Mouse (Mus musculus) forebrain, embryonic 11.5 days (tissue): ENCODE measurements around the gene Abcg4. TPM values are rescaled to one million over a fixed set of nuclear protein-coding genes. Genes with fewer than 3 reads are reported as not detected.
A peak's percentile ranks its signal among the peaks of the same experiment; 100 is the strongest.

Source experiments
- ATAC-seq: fragments of 200-750 bp; cut with Nextera tagmentation; replicated peaks from 2 replicates; pipeline ENCODE4 v1.8.0; 2017; ENCODE audit warnings: moderate TSS enrichment; ENCODE audit not compliant: low FRiP score
- DNase-seq: peaks from one replicate; pipeline ENCODE4 v3.0.0-alpha.2; 2017; ENCODE audit warnings: low spot score
- H3K27ac ChIP-seq: fragments of 300-500 bp; sonication (generic); 2 replicates; pipeline ENCODE4 v1.5.1; 2014; ENCODE audit warnings: low read depth, low read length
- H3K27me3 ChIP-seq: fragments of 300-500 bp; sonication (generic); 2 replicates; pipeline ENCODE4 v1.6.1; 2014; ENCODE audit warnings: mild to moderate bottlenecking, low read length, mixed read lengths; ENCODE audit not compliant: control insufficient read depth, insufficient read depth
- H3K36me3 ChIP-seq: fragments of 300-500 bp; sonication (generic); 2 replicates; pipeline ENCODE4 v1.6.1; 2014; ENCODE audit warnings: mild to moderate bottlenecking, low read length, moderate library complexity, mixed read lengths; ENCODE audit not compliant: control insufficient read depth, insufficient read depth
- H3K4me1 ChIP-seq: fragments of 300-500 bp; sonication (generic); replicated peaks from 2 replicates; pipeline ENCODE4 v1.6.1; 2014; ENCODE audit warnings: low read length, mixed read lengths; ENCODE audit not compliant: control insufficient read depth, insufficient read depth
- H3K4me2 ChIP-seq: fragments of 300-500 bp; sonication (generic); 2 replicates; pipeline ENCODE4 v1.6.1; 2014; ENCODE audit warnings: low read depth, mild to moderate bottlenecking, low read length, moderate library complexity, mixed read lengths; ENCODE audit not compliant: severe bottlenecking
- H3K4me3 ChIP-seq: fragments of 300-500 bp; sonication (generic); 2 replicates; pipeline ENCODE4 v1.5.1; 2014; ENCODE audit warnings: low read depth, low read length
- H3K9ac ChIP-seq: fragments of 300-500 bp; sonication (generic); 2 replicates; pipeline ENCODE4 v1.6.1; 2014; ENCODE audit warnings: low read length
- H3K9me3 ChIP-seq: fragments of 300-500 bp; sonication (generic); 2 replicates; pipeline ENCODE4 v1.6.1; 2016; ENCODE audit warnings: low read length, mixed read lengths; ENCODE audit not compliant: control insufficient read depth
- WGBS: fragments of 180-500 bp; shearing (Covaris S2); extraction: QIAGEN DNeasy Blood & Tissue Kit; methylation state at CpG from one replicate; pipeline ENCODE4 v1.1.7; 2014; 5-methylcytosine and 5-hydroxymethylcytosine counted together
- polyA plus RNA-seq: library from polyadenylated mRNA; unstranded; fragments of >200 nt; fragmentation: Nextera tagmentation; extraction: Ambion mirVana; gene quantifications from 2 replicates; pipeline ENCODE4 v1.2.1, GENCODE M21; 2014

Gene Abcg4
- polyA plus RNA-seq, 1 experiment from 2014 or later, result 6.7 TPM

DNA sequence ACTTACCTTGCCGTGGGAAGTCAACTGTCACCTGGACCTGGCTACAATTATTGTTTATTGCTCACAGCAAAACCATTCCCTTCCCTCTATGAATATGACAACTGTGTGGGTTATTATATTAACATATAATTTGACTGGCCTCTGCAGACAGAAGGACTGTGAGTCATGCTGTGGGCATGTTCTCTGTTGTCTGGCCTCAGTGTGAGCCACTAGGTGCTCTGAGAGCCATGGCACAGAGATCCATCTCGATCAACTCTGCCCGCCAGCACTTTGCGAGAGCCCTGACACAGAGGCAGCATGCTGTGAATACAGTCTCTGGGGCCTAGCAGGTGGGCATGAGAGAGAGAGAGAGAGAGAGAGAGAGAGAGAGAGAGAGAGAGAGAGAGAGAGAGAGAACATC is 18.4 kb downstream of the Abcg4 start:
- no peak overlapping the region for H3K4me2 ChIP-seq
- no peaks in the 10 kb centered on the region for H3K9me3 ChIP-seq
- H3K9ac ChIP-seq, result no peak overlapping the region
- H3K27me3 ChIP-seq, result no peaks in the 10 kb centered on the region
- 85% methylated on average over 4 of the region's 4 CpGs for WGBS
- no peaks in the 10 kb centered on the region for H3K36me3 ChIP-seq
- H3K27ac ChIP-seq, result no peak overlapping the region
- no peak for DNase-seq
- no peak for ATAC-seq
- no peak overlapping the region for H3K4me3 ChIP-seq
- no peaks in the 10 kb centered on the region; the same call in 1 of the 2 replicates for H3K4me1 ChIP-seq

DNA sequence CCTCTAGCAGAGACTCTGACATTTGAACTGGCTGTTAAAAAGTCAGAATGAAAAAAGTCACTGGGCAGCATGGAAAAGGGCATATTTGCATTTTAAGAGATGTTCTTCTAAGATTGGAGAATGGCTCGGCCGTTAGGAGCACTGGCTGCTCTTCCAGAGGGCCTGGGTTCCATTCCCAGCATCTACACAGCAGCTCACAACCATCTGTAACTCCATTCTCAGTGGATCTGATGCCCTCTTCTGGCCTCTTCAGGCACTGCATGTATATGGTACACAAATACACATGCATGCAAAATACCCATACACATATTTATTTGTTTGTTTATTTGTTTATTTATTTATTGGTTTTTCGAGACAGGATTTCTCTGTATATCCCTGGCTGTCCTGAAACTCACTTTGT is 19.3 kb downstream of the Abcg4 start:
- H3K9me3 ChIP-seq, result no peaks in the 10 kb centered on the region
- no peak overlapping the region for H3K9ac ChIP-seq
- no peak for ATAC-seq
- no peaks in the 10 kb centered on the region for H3K36me3 ChIP-seq
- no peaks in the 10 kb centered on the region for H3K27me3 ChIP-seq
- DNase-seq, result no peak
- WGBS, result 81% methylated on average over 3 of the region's 3 CpGs
- H3K4me1 ChIP-seq, result no peaks in the 10 kb centered on the region; the same call in 1 of the 2 replicates
- no peak overlapping the region for H3K27ac ChIP-seq
- H3K4me3 ChIP-seq, result no peak overlapping the region
- no peak overlapping the region for H3K4me2 ChIP-seq

DNA sequence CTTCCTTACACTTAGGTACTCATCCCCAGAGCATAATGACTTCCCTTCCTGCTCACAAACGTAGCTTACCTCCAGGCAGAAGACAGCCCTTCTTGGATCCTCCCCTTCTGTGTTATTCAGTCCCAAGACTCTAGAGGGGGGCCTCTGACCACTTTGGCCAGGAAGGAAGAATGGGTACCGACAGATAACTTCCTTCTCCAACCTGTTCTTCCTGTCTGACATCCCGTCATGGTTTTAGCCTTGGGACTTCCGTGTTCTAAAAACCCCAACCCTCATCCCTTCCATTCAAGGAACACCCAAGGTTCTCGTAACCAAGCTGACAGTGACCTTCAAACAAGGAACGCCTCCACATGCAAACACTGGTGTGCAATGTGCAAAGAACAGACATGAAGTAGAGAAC is 20.0 kb downstream of the Abcg4 start, which contains the start of gene Nlrx1:
Gene Nlrx1, minus strand, starts transcription at position 168 of the 400 bp plus-strand sequence.
- DNase-seq (no peak), ATAC-seq (peak; percentile 39)
- no peaks in the 10 kb centered on the region for H3K36me3 ChIP-seq
- no peaks in the 10 kb centered on the region for H3K9me3 ChIP-seq
- H3K27ac ChIP-seq, result 0 out of 2 replicates have a peak within 1 kb of the TSS, but pooled peaks have one; percentile 27
- H3K4me3 ChIP-seq, result peak within 1 kb of the TSS; percentile 39
- H3K9ac ChIP-seq, result peak within 1 kb of the TSS; percentile 78
- no peaks in the 10 kb centered on the region; the same call in 1 of the 2 replicates for H3K4me1 ChIP-seq
- peak within 1 kb of the TSS; percentile 71 for H3K4me2 ChIP-seq
- 83% methylated on average over 6 of the region's 6 CpGs for WGBS
- no peaks in the 10 kb centered on the region for H3K27me3 ChIP-seq

DNA sequence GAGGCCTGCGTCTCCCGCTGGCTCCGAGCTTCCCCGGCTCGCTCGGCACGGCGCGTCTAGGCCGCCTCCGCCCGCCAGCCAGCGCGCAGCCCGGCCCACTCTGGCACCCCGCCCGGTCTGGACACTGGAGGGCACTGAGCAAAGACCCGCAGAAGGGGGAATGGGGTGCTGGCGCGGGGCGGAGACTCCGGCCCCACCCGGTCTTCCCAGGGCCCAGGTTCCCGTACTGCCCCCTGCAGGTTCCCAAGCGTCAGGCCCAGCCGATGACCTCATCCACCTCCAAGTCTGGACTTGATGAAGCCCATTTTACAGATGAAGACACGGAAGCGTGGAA is 20.4 kb downstream of the Abcg4 start:
- ATAC-seq (peak; percentile 84), DNase-seq (peak; percentile 88)
- no peaks in the 10 kb centered on the region for H3K27me3 ChIP-seq
- H3K4me3 ChIP-seq, result peak overlapping the region; percentile 39
- H3K36me3 ChIP-seq, result no peaks in the 10 kb centered on the region
- 6% methylated on average over 28 of the region's 28 CpGs for WGBS
- peak overlapping the region; percentile 71 for H3K4me2 ChIP-seq
- no peaks in the 10 kb centered on the region; the same call in 1 of the 2 replicates for H3K4me1 ChIP-seq
- H3K27ac ChIP-seq, result 0 out of 2 replicates have a peak overlapping the region, but pooled peaks have one; percentile 27
- H3K9ac ChIP-seq, result peak overlapping the region; percentile 78
- no peaks in the 10 kb centered on the region for H3K9me3 ChIP-seq

DNA sequence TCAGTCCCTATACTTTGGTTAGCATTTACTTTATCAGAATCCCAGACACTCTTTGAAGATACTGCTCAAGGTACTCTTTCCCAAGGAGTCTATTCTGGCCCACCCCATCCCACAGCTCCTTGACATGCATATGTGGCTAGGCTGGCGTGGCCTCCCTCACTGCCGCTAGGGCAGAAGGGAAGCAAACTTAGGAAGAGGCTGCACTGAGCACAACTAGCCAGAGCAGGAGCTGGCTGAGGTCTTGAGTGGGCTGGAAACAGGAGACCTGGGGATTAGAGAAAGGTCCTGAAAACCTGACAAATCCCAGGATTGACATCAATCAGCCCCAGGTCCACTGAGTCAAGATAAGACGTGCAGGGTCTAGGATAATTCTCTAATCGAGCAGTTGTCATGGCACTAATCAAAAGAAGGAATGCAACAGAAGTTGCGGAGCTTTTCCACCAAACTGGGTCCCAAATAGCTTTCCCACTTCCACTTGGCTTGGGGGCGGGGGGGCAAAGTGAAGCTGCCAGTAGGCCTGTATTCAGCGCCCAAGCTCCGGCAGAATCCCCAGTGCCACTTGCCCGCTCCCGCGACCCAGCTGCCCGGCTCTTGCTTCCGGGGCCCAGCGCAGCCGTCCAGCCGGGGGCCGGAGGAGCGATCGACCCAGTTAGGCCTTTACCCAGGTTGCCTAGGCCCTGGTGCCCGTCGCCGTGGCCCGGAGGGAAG is 20.9 kb downstream of the Abcg4 start:
- H3K27me3 ChIP-seq, result no peaks in the 10 kb centered on the region
- 9% methylated on average over 23 of the region's 23 CpGs for WGBS
- H3K9me3 ChIP-seq, result no peaks in the 10 kb centered on the region
- peak overlapping the region; percentile 39 for H3K4me3 ChIP-seq
- peak overlapping the region; percentile 71 for H3K4me2 ChIP-seq
- peak overlapping the region; percentile 78 for H3K9ac ChIP-seq
- DNase-seq (no peak), ATAC-seq (peak; percentile 30)
- no peaks in the 10 kb centered on the region for H3K36me3 ChIP-seq
- H3K4me1 ChIP-seq, result no peaks in the 10 kb centered on the region; the same call in 1 of the 2 replicates
- 0 out of 2 replicates have a peak overlapping the region, but pooled peaks have one; percentile 27 for H3K27ac ChIP-seq

DNA sequence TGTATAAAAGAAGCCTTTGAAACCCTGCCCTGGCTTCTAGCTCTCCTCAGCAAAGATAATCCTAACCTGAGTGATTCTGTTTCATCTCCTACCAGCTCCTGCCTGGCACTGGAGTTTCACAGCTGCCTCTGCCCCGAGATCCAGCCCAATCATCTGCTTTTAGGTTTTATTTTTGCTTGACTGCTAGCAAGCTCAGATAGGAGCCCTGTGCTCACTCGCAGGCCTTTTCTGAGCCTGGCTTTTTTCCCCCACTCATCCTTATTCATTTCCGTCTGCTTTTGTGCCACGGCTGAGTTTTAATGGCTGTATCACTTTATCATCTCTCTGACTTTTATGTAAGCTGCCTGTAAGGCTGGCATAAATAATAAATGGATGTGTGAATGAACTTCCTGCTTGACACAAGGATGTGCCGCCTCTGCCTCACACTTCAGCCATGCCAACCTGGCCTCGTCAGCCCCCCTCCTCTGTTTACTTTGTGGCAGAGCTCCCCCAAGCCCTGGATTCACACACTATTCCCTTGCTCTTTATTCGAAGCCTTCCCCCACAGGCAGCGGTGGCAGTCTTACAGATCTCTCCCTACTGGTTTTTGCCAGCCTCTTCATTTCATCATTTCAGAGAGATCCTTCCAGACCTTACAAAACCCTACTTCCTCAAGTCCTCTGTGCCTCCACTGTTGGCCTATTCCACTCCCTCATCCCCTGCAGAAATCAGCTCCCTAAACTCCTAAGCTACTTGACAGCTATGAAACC is 21.8 kb downstream of the Abcg4 start:
- Histone ChIP-seq H3K4me1 (no peaks in the 10 kb centered on the region; the same call in 1 of the 2 replicates), H3K4me3 (no peak overlapping the region), H3K27ac (no peak overlapping the region), H3K9ac (no peak overlapping the region; the same call in 1 of the 2 replicates), H3K4me2 (no peak overlapping the region), H3K9me3 (no peaks in the 10 kb centered on the region), H3K27me3 (no peaks in the 10 kb centered on the region), H3K36me3 (no peaks in the 10 kb centered on the region)
- DNase-seq (no peak), ATAC-seq (no peak)
- WGBS, result 71% methylated on average over 8 of the region's 8 CpGs

DNA sequence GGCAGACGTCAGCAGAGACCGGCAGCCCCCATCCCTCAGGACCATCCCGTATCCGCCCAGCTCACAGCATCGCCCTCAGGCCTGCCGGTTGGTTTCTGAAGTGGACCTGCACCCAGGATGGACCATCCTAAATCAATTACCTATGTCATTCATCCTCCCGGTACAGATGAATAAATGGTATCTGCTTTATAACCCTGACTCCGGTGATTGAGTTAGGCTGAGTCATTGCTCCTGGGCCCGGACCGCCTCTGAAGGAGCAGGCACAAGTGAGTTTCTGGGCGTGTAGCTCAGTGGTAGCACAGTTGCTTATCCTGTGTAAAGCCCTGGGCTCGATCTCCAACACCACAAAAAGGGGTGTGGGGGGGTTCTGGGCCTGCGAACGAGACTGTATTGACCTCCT is 27.0 kb downstream of the Abcg4 start:
- Histone ChIP-seq H3K9ac (no peak overlapping the region), H3K4me2 (no peak overlapping the region), H3K4me3 (no peak overlapping the region), H3K36me3 (no peaks in the 10 kb centered on the region), H3K4me1 (no peaks in the 10 kb centered on the region), H3K9me3 (no peaks in the 10 kb centered on the region), H3K27me3 (no peaks in the 10 kb centered on the region), H3K27ac (no peak overlapping the region)
- ATAC-seq, result no peak
- DNase-seq, result no peak
- 91% methylated on average over 14 of the region's 14 CpGs for WGBS

DNA sequence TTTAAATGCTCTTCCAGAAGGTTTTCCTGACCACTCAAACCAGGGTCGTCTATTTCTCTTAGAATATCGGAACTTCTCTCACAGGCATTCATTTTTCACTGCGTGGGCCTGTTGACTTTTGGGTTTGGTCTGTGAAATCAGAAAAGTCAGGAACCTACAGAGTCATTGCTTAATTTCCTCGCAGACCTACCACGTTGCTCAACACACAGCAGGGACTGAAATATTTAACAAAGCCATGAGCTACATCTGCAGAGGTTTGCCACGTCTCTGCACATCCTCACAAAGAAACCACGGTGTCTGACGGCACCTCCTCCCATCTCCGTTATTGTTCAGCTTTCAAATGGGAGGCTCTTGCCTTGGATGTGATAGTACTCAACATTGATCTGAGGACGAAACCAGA is 29.4 kb downstream of the Abcg4 start:
- 84% methylated on average over 10 of the region's 10 CpGs for WGBS
- DNase-seq (no peak), ATAC-seq (no peak)
- Histone ChIP-seq H3K27ac (no peak overlapping the region), H3K9me3 (no peaks in the 10 kb centered on the region), H3K4me1 (peaks cover 10% of the 10 kb centered on the region; the same call in 1 of the 2 replicates), H3K4me3 (no peak overlapping the region), H3K27me3 (no peaks in the 10 kb centered on the region), H3K4me2 (no peak overlapping the region), H3K36me3 (no peaks in the 10 kb centered on the region), H3K9ac (no peak overlapping the region)
